Mouse (Mus musculus) neural tube, embryonic 12.5 days (tissue): ENCODE measurements around the gene Masp2. TPM values are rescaled to one million over a fixed set of nuclear protein-coding genes. Genes with fewer than 3 reads are reported as not detected.

Experiments
- ATAC-seq: fragments of 200-750 bp; cut with Nextera tagmentation; 2 replicates; pipeline ENCODE4 v1.8.0; 2017; ENCODE audit warnings: low read depth, mild to moderate bottlenecking, moderate TSS enrichment, moderate library complexity; ENCODE audit not compliant: low FRiP score
- H3K27ac ChIP-seq: fragments of 300-500 bp; sonication (generic); 2 replicates; pipeline ENCODE4 v1.5.1; 2016
- H3K27me3 ChIP-seq: fragments of 300-500 bp; sonication (generic); replicated peaks from 2 replicates; pipeline ENCODE4 v1.6.1; 2016; ENCODE audit warnings: mild to moderate bottlenecking
- H3K36me3 ChIP-seq: fragments of 300-500 bp; sonication (generic); 2 replicates; pipeline ENCODE4 v1.6.1; 2016; ENCODE audit warnings: mild to moderate bottlenecking
- H3K4me1 ChIP-seq: fragments of 300-500 bp; sonication (generic); 2 replicates; pipeline ENCODE4 v1.6.1; 2016
- H3K4me2 ChIP-seq: fragments of 300-500 bp; sonication (generic); replicated peaks from 2 replicates; pipeline ENCODE4 v1.6.1; 2016; ENCODE audit warnings: mild to moderate bottlenecking
- H3K4me3 ChIP-seq: fragments of 300-500 bp; sonication (generic); 2 replicates; pipeline ENCODE4 v1.5.1; 2016
- H3K9ac ChIP-seq: fragments of 300-500 bp; sonication (generic); 2 replicates; pipeline ENCODE4 v1.6.1; 2016; ENCODE audit warnings: mild to moderate bottlenecking
- H3K9me3 ChIP-seq: fragments of 300-500 bp; sonication (generic); 2 replicates; pipeline ENCODE4 v1.6.1; 2016; ENCODE audit warnings: mild to moderate bottlenecking
- WGBS: fragments of 180-500 bp; shearing (Covaris S2); methylation state at CpG from one replicate; pipeline ENCODE4 v1.1.7; 2016; 5-methylcytosine and 5-hydroxymethylcytosine counted together
- polyA plus RNA-seq: library from polyadenylated mRNA; unstranded; fragments of >200 nt; fragmentation: Nextera tagmentation; extraction: Ambion mirVana; gene quantifications from 2 replicates; pipeline ENCODE4 v1.2.1, GENCODE M21; 2016

Masp2 gene
- polyA plus RNA-seq, 1 experiment from 2014 or later: 0.27 TPM

DNA sequence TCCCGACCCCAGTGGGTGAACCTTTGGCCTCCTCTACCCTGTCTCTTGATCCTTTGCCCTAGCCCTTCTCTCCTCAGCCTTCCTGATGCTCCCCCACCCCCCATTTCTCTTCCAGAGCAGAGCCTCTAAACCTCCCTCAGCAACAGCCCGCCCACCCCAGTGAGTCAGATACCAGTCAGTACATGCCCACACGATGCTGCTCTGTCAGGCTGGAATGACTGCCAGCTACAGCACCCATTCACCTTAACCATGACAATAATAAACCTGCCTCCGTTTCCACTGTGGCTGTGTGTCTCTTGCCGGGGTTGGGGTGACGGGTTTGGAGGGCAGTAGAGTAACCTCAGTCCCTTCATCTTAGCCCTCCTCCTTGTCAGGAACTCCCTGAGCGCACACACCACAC is 1.8 kb downstream of the Masp2 start:
- no peak for ATAC-seq
- H3K27ac ChIP-seq: no peak overlapping the region
- no peak overlapping the region for H3K4me2 ChIP-seq
- H3K9me3 ChIP-seq: no peaks in the 10 kb centered on the region
- H3K4me3 ChIP-seq: no peak overlapping the region
- H3K4me1 ChIP-seq: no peaks in the 10 kb centered on the region
- no peaks in the 10 kb centered on the region for H3K27me3 ChIP-seq
- no peak overlapping the region for H3K9ac ChIP-seq
- WGBS: 79% methylated on average over 7 of the region's 7 CpGs
- peaks cover 6% of the 10 kb centered on the region for H3K36me3 ChIP-seq

DNA sequence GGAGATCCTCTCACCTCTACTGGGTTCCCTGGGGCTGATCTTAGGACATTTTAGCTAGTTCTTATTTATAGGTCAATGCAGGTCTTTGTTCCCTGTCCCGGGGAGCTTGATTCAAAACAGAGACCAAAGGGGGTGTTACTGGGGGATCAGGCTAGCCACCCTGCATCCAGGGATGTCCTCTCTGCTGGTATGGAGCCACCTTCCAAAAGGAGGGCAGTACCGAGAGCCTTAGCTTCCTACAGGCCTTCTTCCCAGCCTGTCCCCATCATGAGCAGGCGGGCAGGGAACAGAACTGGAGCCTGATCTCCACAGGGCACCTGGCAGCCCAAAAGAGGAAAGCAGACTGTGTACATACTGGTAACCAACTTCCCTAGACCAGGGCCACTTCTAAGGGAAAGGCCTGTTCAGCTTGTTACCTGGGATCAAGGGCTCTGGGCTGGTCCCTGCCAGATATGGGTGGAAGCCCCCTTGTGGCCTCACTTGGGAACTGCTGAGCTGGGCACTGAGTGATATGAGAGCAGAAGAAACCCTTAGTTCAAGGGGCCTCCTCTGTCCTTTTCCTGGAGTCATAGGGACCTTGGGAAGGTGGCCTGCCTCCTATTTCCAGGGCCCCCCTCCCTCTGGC is 2.3 kb downstream of the Masp2 start:
- Histone ChIP-seq H3K9me3 (no peaks in the 10 kb centered on the region), H3K4me2 (no peak overlapping the region), H3K9ac (no peak overlapping the region), H3K4me3 (no peak overlapping the region), H3K36me3 (peaks cover 7% of the 10 kb centered on the region), H3K27me3 (no peaks in the 10 kb centered on the region), H3K27ac (no peak overlapping the region), H3K4me1 (no peaks in the 10 kb centered on the region)
- no peak for ATAC-seq
- 83% methylated on average over 3 of the region's 3 CpGs for WGBS

DNA sequence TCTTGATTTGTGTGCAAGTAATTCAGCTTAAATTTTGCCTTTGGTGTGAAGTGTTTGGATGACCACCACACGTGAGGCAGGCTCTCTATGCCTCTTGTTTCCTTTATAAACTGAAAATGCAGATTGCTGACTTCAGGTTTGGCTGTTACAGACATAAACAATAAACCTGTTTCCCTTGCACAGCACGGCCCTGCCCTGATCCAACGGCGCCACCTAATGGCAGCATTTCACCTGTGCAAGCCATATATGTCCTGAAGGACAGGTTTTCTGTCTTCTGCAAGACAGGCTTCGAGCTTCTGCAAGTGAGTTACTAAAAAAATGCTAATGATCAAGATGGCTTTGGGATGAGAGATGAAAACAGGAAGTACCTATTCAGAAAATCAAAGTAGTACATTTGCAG is 5.4 kb downstream of the Masp2 start:
- no peak overlapping the region for H3K9ac ChIP-seq
- no peaks in the 10 kb centered on the region; the same call in 1 of the 2 replicates for H3K4me1 ChIP-seq
- ATAC-seq: no peak
- H3K27ac ChIP-seq: no peak overlapping the region
- H3K36me3 ChIP-seq: peaks cover 11% of the 10 kb centered on the region
- no peak overlapping the region for H3K4me2 ChIP-seq
- no peak overlapping the region for H3K4me3 ChIP-seq
- no peaks in the 10 kb centered on the region for H3K27me3 ChIP-seq
- 29% methylated on average over 5 of the region's 5 CpGs for WGBS
- H3K9me3 ChIP-seq: no peaks in the 10 kb centered on the region

DNA sequence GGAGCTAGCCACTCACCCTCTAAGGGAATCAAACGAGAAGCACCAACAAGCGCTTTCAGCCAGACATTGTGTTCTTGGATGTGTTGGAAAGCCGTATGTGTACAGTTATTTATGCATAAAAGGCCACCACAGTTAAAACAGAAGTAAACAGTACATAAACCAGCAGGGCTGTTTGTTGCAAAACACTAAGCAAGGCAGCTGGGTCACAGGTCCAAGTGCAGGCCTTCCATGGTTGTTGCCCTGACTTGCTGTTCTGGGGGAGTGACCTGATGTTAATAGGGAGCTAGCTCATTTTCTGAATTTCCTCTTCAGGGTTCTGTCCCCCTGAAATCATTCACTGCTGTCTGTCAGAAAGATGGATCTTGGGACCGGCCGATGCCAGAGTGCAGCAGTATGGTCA is 7.5 kb downstream of the Masp2 start:
- WGBS: 90% methylated on average over 5 of the region's 5 CpGs
- Histone ChIP-seq H3K4me2 (no peak overlapping the region), H3K9me3 (no peaks in the 10 kb centered on the region), H3K27me3 (no peaks in the 10 kb centered on the region), H3K27ac (no peak overlapping the region), H3K9ac (no peak overlapping the region), H3K4me1 (peaks cover 6% of the 10 kb centered on the region; the same call in 1 of the 2 replicates), H3K4me3 (no peak overlapping the region), H3K36me3 (peaks cover 29% of the 10 kb centered on the region)
- no peak for ATAC-seq

DNA sequence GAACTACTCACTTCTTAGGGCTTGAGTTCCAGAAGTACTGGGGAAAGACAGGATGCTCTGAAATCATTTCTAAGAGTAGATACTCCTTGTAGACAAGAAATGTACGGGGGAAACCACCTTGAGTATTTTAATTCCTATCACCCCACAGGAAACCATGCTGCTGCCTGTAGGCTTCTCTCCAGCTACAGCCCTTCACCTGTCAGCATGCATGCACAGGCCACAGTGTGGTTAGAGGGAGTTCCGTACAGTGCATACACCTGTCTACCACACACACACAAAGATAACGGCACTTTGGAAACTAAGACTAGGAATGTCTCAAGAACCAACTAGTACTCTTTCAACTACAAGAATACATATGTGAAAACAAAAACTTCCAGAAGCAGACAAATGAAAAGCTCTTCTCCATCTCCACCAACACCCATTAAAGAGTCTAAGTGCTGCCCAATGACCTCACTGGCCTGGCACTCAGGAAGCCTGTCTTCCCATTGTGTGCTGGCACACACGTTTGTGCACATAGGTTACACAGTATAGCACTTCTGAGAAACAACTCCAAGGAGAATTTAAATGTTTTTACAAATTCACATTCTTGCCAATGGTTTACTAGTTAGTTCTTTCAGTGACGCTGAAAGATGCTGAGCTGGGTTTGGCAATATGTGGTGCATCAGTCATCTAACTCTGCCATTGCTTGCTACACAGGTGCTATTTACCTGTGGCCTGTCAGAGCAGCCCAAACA is 8.4 kb downstream of the Masp2 start:
- Histone ChIP-seq H3K36me3 (peaks cover 39% of the 10 kb centered on the region), H3K27ac (no peak overlapping the region), H3K9me3 (no peaks in the 10 kb centered on the region), H3K4me3 (no peak overlapping the region), H3K4me1 (peaks cover 6% of the 10 kb centered on the region; the same call in 1 of the 2 replicates), H3K27me3 (no peaks in the 10 kb centered on the region), H3K4me2 (no peak overlapping the region), H3K9ac (no peak overlapping the region)
- no peak for ATAC-seq
- WGBS: 73% methylated on average over 5 of the region's 5 CpGs

DNA sequence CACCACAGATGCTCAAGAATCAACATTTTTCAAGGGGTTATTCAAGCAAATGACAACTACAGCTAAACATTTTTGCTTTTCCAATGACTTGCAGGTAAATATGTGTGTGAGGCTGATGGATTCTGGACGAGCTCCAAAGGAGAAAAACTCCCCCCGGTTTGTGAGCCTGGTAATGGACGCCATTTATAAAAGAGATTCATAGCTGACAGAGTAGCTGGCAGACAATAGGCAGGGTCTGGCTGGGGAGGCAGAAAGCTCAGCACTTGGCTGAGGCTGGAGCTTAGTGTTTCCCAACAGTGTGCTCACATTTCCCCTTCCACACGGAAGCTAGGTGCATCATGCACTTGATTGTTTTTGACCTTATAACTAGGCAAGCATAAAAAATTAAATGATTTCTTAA is 10.2 kb downstream of the Masp2 start:
- Histone ChIP-seq H3K9me3 (no peaks in the 10 kb centered on the region), H3K4me1 (peaks cover 6% of the 10 kb centered on the region; the same call in 1 of the 2 replicates), H3K27me3 (no peaks in the 10 kb centered on the region), H3K27ac (no peak overlapping the region), H3K36me3 (peaks cover 47% of the 10 kb centered on the region), H3K4me2 (no peak overlapping the region), H3K9ac (no peak overlapping the region), H3K4me3 (no peak overlapping the region)
- 37% methylated on average over 4 of the region's 4 CpGs for WGBS
- no peak for ATAC-seq

DNA sequence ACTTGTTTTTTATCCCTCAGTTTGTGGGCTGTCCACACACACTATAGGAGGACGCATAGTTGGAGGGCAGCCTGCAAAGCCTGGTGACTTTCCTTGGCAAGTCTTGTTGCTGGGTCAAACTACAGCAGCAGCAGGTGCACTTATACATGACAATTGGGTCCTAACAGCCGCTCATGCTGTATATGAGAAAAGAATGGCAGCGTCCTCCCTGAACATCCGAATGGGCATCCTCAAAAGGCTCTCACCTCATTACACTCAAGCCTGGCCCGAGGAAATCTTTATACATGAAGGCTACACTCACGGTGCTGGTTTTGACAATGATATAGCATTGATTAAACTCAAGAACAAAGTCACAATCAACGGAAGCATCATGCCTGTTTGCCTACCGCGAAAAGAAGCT is 11.4 kb downstream of the Masp2 start:
- Histone ChIP-seq H3K27ac (no peak overlapping the region), H3K36me3 (peaks cover 55% of the 10 kb centered on the region), H3K27me3 (no peaks in the 10 kb centered on the region), H3K9me3 (no peaks in the 10 kb centered on the region), H3K4me1 (peaks cover 6% of the 10 kb centered on the region; the same call in 1 of the 2 replicates), H3K4me2 (no peak overlapping the region), H3K9ac (no peak overlapping the region), H3K4me3 (no peak overlapping the region)
- 54% methylated on average over 9 of the region's 9 CpGs for WGBS
- ATAC-seq: no peak

DNA sequence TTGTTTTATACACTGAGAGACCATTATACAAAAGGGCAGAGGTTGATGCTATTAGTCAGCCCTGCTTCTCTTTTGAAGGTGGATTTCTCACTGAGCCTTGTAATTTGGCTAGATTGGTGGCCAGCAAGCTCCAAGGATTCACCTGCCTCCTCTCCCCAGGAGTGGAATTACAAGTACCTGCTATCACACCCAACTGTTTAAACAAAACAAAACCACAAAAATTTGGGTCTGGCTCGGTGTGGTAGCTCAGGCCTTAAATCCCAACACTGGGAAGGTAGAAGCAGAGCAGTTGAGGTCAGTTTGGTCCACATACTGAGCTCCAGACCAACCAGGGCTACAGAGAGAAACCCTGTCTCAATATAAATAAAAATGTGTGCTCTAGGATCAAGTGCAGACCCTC is 17.5 kb downstream of the Masp2 start:
- no peak for ATAC-seq
- Histone ChIP-seq H3K27ac (no peak overlapping the region), H3K27me3 (no peaks in the 10 kb centered on the region), H3K9ac (no peak overlapping the region), H3K4me1 (peaks cover 8% of the 10 kb centered on the region), H3K9me3 (no peaks in the 10 kb centered on the region), H3K36me3 (peaks cover 86% of the 10 kb centered on the region), H3K4me3 (no peak overlapping the region), H3K4me2 (no peak overlapping the region)
- WGBS: 92% methylated on average over 1 of the region's 1 CpGs

DNA sequence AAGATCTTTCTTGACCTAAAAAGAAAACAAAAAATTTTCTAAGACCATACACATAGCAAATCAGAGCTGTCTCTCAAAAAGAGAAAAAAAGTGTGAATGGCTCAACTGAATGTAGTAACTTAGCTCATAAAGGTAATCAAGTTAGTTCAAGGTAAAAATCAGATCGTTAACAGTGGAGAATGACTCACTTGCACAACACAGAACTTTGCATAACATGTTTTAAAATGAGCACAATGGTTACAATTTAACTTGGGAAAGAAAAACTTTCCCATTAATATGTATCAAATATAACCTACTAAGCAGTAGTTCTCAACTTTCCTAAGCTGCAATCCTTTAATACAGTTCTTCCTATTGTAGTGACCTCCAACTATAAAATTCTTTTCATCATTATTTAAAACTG is 18.4 kb downstream of the Masp2 start:
- no peak overlapping the region for H3K27ac ChIP-seq
- ATAC-seq: no peak
- H3K4me1 ChIP-seq: peaks cover 12% of the 10 kb centered on the region
- no peaks in the 10 kb centered on the region for H3K27me3 ChIP-seq
- no peak overlapping the region for H3K4me2 ChIP-seq
- no peak overlapping the region for H3K4me3 ChIP-seq
- 100% methylated on average over 1 of the region's 1 CpGs for WGBS
- no peak overlapping the region for H3K9ac ChIP-seq
- no peaks in the 10 kb centered on the region for H3K9me3 ChIP-seq
- peaks cover 81% of the 10 kb centered on the region for H3K36me3 ChIP-seq

DNA sequence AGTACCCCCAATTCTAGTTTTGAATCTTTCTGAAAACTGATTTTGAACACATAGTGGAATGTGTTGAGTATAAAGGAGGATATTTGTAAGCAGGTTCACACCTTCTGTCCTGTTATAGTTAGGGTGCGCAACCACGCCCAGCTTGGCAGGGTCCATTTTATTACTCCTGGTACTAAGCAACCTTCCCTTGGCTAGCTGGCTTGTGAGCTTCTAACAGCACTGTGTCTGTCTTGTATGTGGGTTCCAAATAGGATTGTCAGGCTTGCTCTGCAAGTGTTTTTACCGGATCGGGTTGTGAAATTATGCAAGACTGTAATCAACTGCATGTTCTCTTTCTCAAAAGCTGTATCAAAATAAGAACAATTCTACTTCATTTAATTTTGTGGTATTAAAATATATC is 20.1 kb downstream of the Masp2 start:
- Histone ChIP-seq H3K4me2 (no peak overlapping the region), H3K4me3 (no peak overlapping the region), H3K4me1 (peaks cover 12% of the 10 kb centered on the region), H3K27ac (no peak overlapping the region), H3K9ac (no peak overlapping the region), H3K27me3 (no peaks in the 10 kb centered on the region), H3K9me3 (no peaks in the 10 kb centered on the region), H3K36me3 (peaks cover 69% of the 10 kb centered on the region)
- ATAC-seq: no peak
- 95% methylated on average over 4 of the region's 4 CpGs for WGBS

DNA sequence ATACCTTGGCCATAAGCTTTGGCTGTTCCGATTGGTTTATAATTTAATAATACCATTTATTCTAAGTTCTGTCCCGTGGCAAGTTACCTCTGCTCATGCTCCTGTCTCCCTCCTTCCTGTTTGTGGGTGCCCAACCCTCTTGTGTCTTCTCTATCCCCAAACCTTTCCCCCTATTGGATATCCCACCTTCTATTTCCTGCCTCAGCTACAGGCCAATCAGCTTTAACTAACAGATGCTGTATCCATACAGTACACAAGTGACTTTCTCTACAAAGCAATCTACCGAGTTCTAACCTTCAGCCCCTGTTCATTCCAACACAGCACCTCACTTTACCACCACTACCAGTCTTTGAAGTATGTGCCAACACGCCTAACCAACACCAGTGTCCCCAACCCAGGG is 21.3 kb downstream of the Masp2 start:
- H3K27me3 ChIP-seq: no peaks in the 10 kb centered on the region
- H3K4me2 ChIP-seq: 0 out of 2 replicates have a peak overlapping the region, but pooled peaks have one; percentile 10
- ATAC-seq: no peak
- peaks cover 62% of the 10 kb centered on the region for H3K36me3 ChIP-seq
- H3K4me3 ChIP-seq: no peak overlapping the region
- peaks cover 12% of the 10 kb centered on the region for H3K4me1 ChIP-seq
- no peaks in the 10 kb centered on the region for H3K9me3 ChIP-seq
- no peak overlapping the region for H3K9ac ChIP-seq
- WGBS: 92% methylated on average over 4 of the region's 4 CpGs
- no peak overlapping the region for H3K27ac ChIP-seq

DNA sequence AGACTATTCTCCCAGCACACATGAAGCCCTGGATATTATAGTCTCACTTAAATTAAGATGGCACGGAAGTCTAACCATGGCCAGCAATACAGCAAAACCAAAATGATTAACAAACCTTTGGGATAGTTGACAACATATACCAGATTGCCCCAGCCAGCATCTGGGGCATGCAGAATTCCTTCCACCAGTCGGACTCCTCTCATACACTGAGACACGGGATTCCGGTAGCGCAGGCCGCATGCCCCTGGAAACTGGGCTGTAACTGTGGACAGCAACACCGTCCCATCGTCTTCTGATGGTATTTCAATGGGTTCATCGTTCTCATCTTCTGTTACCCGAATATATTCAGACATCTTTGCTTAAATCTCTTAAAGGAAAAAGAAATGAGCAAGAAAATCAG is 22.7 kb downstream of the Masp2 start:
- peaks cover 12% of the 10 kb centered on the region for H3K4me1 ChIP-seq
- H3K36me3 ChIP-seq: peaks cover 48% of the 10 kb centered on the region
- H3K4me3 ChIP-seq: no peak overlapping the region
- 87% methylated on average over 10 of the region's 10 CpGs for WGBS
- H3K27ac ChIP-seq: no peak overlapping the region
- ATAC-seq: no peak
- H3K4me2 ChIP-seq: peak overlapping the region; percentile 82
- no peaks in the 10 kb centered on the region for H3K27me3 ChIP-seq
- H3K9me3 ChIP-seq: no peaks in the 10 kb centered on the region
- no peak overlapping the region for H3K9ac ChIP-seq
